Mouse (Mus musculus) liver, postnatal 0 days (tissue): ENCODE results near the gene H2-M10.2. TPM values are rescaled to one million over a fixed set of nuclear protein-coding genes. Genes with fewer than 3 reads are reported as not detected.

Source experiments
- ATAC-seq: fragments of 200-750 bp; cut with Nextera tagmentation; 2 replicates; pipeline ENCODE4 v1.8.0; 2017; ENCODE audit warnings: mild to moderate bottlenecking, moderate library complexity
- DNase-seq: peaks from one replicate; pipeline ENCODE4 v3.0.0-alpha.2; 2016
- H3K27ac ChIP-seq: fragments of 300-500 bp; sonication (generic); 2 replicates; pipeline ENCODE4 v1.5.1; 2014; ENCODE audit warnings: antibody characterized with exemption, moderate library complexity, mild to moderate bottlenecking, low read depth
- H3K27me3 ChIP-seq: fragments of 300-500 bp; sonication (generic); 2 replicates; pipeline ENCODE4 v1.6.1; 2014; ENCODE audit warnings: low read length, control low read depth, mixed read lengths; ENCODE audit not compliant: insufficient read depth
- H3K36me3 ChIP-seq: fragments of 300-500 bp; sonication (generic); replicated peaks from 2 replicates; pipeline ENCODE4 v1.6.1; 2014; ENCODE audit warnings: mild to moderate bottlenecking, control low read depth, low read length, moderate library complexity, mixed read lengths; ENCODE audit not compliant: insufficient read depth
- H3K4me1 ChIP-seq: fragments of 300-500 bp; sonication (generic); 2 replicates; pipeline ENCODE4 v1.6.1; 2014; ENCODE audit warnings: antibody characterized with exemption, mild to moderate bottlenecking, control low read depth; ENCODE audit not compliant: insufficient read depth
- H3K4me2 ChIP-seq: fragments of 300-500 bp; sonication (generic); 2 replicates; pipeline ENCODE4 v1.6.1; 2014; ENCODE audit warnings: low read depth, mild to moderate bottlenecking, low read length, moderate library complexity, mixed read lengths
- H3K4me3 ChIP-seq: fragments of 300-500 bp; sonication (generic); 2 replicates; pipeline ENCODE4 v1.5.1; 2014; ENCODE audit warnings: low read depth, low read length
- H3K9ac ChIP-seq: fragments of 300-500 bp; sonication (generic); replicated peaks from 2 replicates; pipeline ENCODE4 v1.6.1; 2014; ENCODE audit warnings: mild to moderate bottlenecking, moderate library complexity
- H3K9me3 ChIP-seq: fragments of 300-500 bp; sonication (generic); 2 replicates; pipeline ENCODE4 v1.6.1; 2016; ENCODE audit warnings: mild to moderate bottlenecking, control low read depth, low read length, mixed read lengths
- CTCF ChIP-seq: sonication (generic); IDR thresholded peaks from 2 replicates; pipeline ENCODE4 v1.5.1; 2016; ENCODE audit warnings: antibody characterized with exemption, low read depth
- EP300 ChIP-seq: IDR thresholded peaks from 2 replicates; pipeline ENCODE4 v1.6.1; 2016; ENCODE audit warnings: antibody characterized with exemption, low read depth, mild to moderate bottlenecking
- WGBS: fragments of 180-500 bp; shearing (Covaris S2); extraction: QIAGEN DNeasy Blood & Tissue Kit; methylation state at CpG from one replicate; pipeline ENCODE4 v1.1.7; 2014; ENCODE audit not compliant: insufficient replicate concordance; 5-methylcytosine and 5-hydroxymethylcytosine counted together
- polyA plus RNA-seq: library from polyadenylated mRNA; unstranded; fragments of >200 nt; fragmentation: Nextera tagmentation; extraction: Ambion mirVana; gene quantifications from 2 replicates; pipeline ENCODE4 v1.2.1, GENCODE M21; 2015

H2-M10.2 gene
- polyA plus RNA-seq: not detected in 2 replicates

- H3K4me2 ChIP-seq: no peak within 1 kb of the TSS
- H3K36me3 ChIP-seq: no peaks in the 10 kb centered on the region
- H3K9me3 ChIP-seq: no peaks in the 10 kb centered on the region
- H3K9ac ChIP-seq: no peak within 1 kb of the TSS
- no peak within 1 kb of the TSS for H3K4me3 ChIP-seq
- TF ChIP-seq CTCF (no peak), EP300 (no peak)
- no peak for DNase-seq
- no peak for ATAC-seq
- WGBS: 78% methylated on average over 2 of the region's 2 CpGs
- no peak within 1 kb of the TSS for H3K27ac ChIP-seq
- no peaks in the 10 kb centered on the region for H3K27me3 ChIP-seq
- H3K4me1 ChIP-seq: no peaks in the 10 kb centered on the region
Observed at GRCm38 (mm10) chr17:36286390-36286789, at the start of gene H2-M10.2. Gene H2-M10.2 (minus strand): TSS chr17:36286490.

GRCm38 (mm10) chr17:36326055-36326454 is 39.8 kb upstream of the H2-M10.2 start, which contains the start of gene H2-M10.1:
Gene H2-M10.1 (minus strand): TSS chr17:36326155.
- ATAC-seq (no peak), DNase-seq (no peak)
- Histone ChIP-seq H3K4me2 (no peak within 1 kb of the TSS), H3K9ac (no peak within 1 kb of the TSS), H3K9me3 (no peaks in the 10 kb centered on the region), H3K4me3 (no peak within 1 kb of the TSS), H3K4me1 (no peaks in the 10 kb centered on the region), H3K36me3 (no peaks in the 10 kb centered on the region), H3K27me3 (no peaks in the 10 kb centered on the region), H3K27ac (no peak within 1 kb of the TSS)
- TF ChIP-seq EP300 (no peak), CTCF (no peak)
- WGBS: 67% methylated on average over 4 of the region's 4 CpGs

- Histone ChIP-seq H3K4me1 (no peaks in the 10 kb centered on the region), H3K4me2 (peak overlapping the region; percentile 90), H3K4me3 (peak overlapping the region; percentile 51; the same call in 1 of the 2 replicates), H3K9me3 (no peaks in the 10 kb centered on the region), H3K9ac (no peak overlapping the region), H3K36me3 (no peaks in the 10 kb centered on the region), H3K27ac (no peak overlapping the region), H3K27me3 (0 out of 2 replicates have a peak, but pooled peaks cover 6% of the 10 kb centered on the region)
- TF ChIP-seq CTCF (no peak), EP300 (no peak)
- no peak for DNase-seq
- WGBS: 43% methylated on average over 5 of the region's 5 CpGs
- no peak for ATAC-seq
Observed at GRCm38 (mm10) chr17:36315689-36316253, 29.5 kb upstream of the H2-M10.2 start.

- peak overlapping the region; percentile 90 for H3K4me2 ChIP-seq
- no peaks in the 10 kb centered on the region for H3K9me3 ChIP-seq
- peak overlapping the region; percentile 38; the same call in 1 of the 2 replicates for H3K9ac ChIP-seq
- peak overlapping the region; percentile 51 for H3K4me3 ChIP-seq
- DNase-seq (peak; percentile 18), ATAC-seq (no peak)
- TF ChIP-seq CTCF (no peak), EP300 (no peak)
- WGBS: 0% methylated on average over 19 of the region's 19 CpGs
- H3K4me1 ChIP-seq: no peaks in the 10 kb centered on the region
- H3K27ac ChIP-seq: no peak overlapping the region
- H3K36me3 ChIP-seq: no peaks in the 10 kb centered on the region
- H3K27me3 ChIP-seq: 0 out of 2 replicates have a peak, but pooled peaks cover 6% of the 10 kb centered on the region
Observed at GRCm38 (mm10) chr17:36315041-36315688, 28.9 kb upstream of the H2-M10.2 start.

GRCm38 (mm10) chr17:36314511-36314910 is 28.2 kb upstream of the H2-M10.2 start:
- 7% methylated on average over 9 of the region's 9 CpGs for WGBS
- Histone ChIP-seq H3K27me3 (0 out of 2 replicates have a peak, but pooled peaks cover 6% of the 10 kb centered on the region), H3K9ac (no peak overlapping the region), H3K27ac (no peak overlapping the region), H3K4me2 (peak overlapping the region; percentile 90), H3K4me1 (no peaks in the 10 kb centered on the region), H3K36me3 (no peaks in the 10 kb centered on the region), H3K9me3 (no peaks in the 10 kb centered on the region), H3K4me3 (peak overlapping the region; percentile 51)
- DNase-seq: no peak
- ATAC-seq: no peak
- TF ChIP-seq EP300: no peak

GRCm38 (mm10) chr17:36309293-36309692 is 23.0 kb upstream of the H2-M10.2 start:
- H3K27me3 ChIP-seq: no peaks in the 10 kb centered on the region
- DNase-seq (no peak), ATAC-seq (no peak)
- H3K36me3 ChIP-seq: no peaks in the 10 kb centered on the region
- H3K4me3 ChIP-seq: no peak overlapping the region
- WGBS: 55% methylated on average over 1 of the region's 1 CpGs
- no peak overlapping the region for H3K9ac ChIP-seq
- no peak overlapping the region for H3K4me2 ChIP-seq
- no peaks in the 10 kb centered on the region for H3K4me1 ChIP-seq
- no peaks in the 10 kb centered on the region for H3K9me3 ChIP-seq
- no peak overlapping the region for H3K27ac ChIP-seq
- no peak for TF ChIP-seq CTCF
- no peak for TF ChIP-seq EP300
